Mouse (Mus musculus) mouse embryonic stem cell (cell line): Measurements from ENCODE around the gene Aig1.

Experiments used
- in situ Hi-C, 2 experiments: fragments of 300-500 bp; cut with MboI; formaldehyde crosslinking; loops; 1 replicate in 1 of 2; 3 replicates in 1 of 2; pipeline ENCODE4 v1.14.3; 2019 to 2020; ENCODE audit warnings: low sequenced_read_pairs in 2 of 2, low pct_unique_long_range_greater_than_20kb in 1 of 2, mixed read lengths in 1 of 2; ENCODE audit not compliant: unreplicated experiment in 1 of 2

Gene Aig1

GRCm38 (mm10) chr10:13725276-13725675 is 143.5 kb downstream of the Aig1 start:
- in situ Hi-C loops, result no loop called here

- in situ Hi-C loops, result no loop called here
These were observed 152.6 kb downstream of the Aig1 start for GRCm38 (mm10) chr10:13716132-13716531.

GRCm38 (mm10) chr10:13715584-13715983 is 153.2 kb downstream of the Aig1 start:
- in situ Hi-C loops, result no loop called here

GRCm38 (mm10) chr10:13714920-13715293 is 153.9 kb downstream of the Aig1 start:
- in situ Hi-C loops, result no loop called here

- in situ Hi-C loops, result no loop called here
These were observed 154.4 kb downstream of the Aig1 start for GRCm38 (mm10) chr10:13714199-13714919.

GRCm38 (mm10) chr10:13713711-13714110 is 155.1 kb downstream of the Aig1 start:
- in situ Hi-C loops, result no loop called here

- in situ Hi-C loops, result no loop called here
These were observed 155.7 kb downstream of the Aig1 start for GRCm38 (mm10) chr10:13713116-13713515.

GRCm38 (mm10) chr10:13711281-13711829 is 157.4 kb downstream of the Aig1 start:
- in situ Hi-C loops, result no loop called here

GRCm38 (mm10) chr10:13705771-13706170 is 163.0 kb downstream of the Aig1 start:
- in situ Hi-C loops, result no loop called here

- in situ Hi-C loops, result no loop called here
These were observed 166.1 kb downstream of the Aig1 start for GRCm38 (mm10) chr10:13702688-13703087.

GRCm38 (mm10) chr10:13702043-13702442 is 166.7 kb downstream of the Aig1 start:
- in situ Hi-C loops, result no loop called here

GRCm38 (mm10) chr10:13696326-13696725 is 172.5 kb downstream of the Aig1 start:
- in situ Hi-C loops, result no loop called here

- in situ Hi-C loops, result no loop called here
These were observed 175.5 kb downstream of the Aig1 start for GRCm38 (mm10) chr10:13693276-13693675.

- in situ Hi-C loops, result no loop called here
These were observed 178.0 kb downstream of the Aig1 start for GRCm38 (mm10) chr10:13690773-13691172.

GRCm38 (mm10) chr10:13689841-13690590 is 178.8 kb downstream of the Aig1 start:
- in situ Hi-C loops, result no loop called here

GRCm38 (mm10) chr10:13688386-13689120 is 180.2 kb downstream of the Aig1 start:
- in situ Hi-C loops, result no loop called here

GRCm38 (mm10) chr10:13687182-13687810 is 181.5 kb downstream of the Aig1 start:
- in situ Hi-C loops, result no loop called here

- in situ Hi-C loops, result no loop called here
These were observed 182.7 kb downstream of the Aig1 start for GRCm38 (mm10) chr10:13686127-13686526.

- in situ Hi-C loops, result no loop called here
These were observed 183.4 kb downstream of the Aig1 start for GRCm38 (mm10) chr10:13685366-13685765.
